Mouse (Mus musculus): Measurements from ENCODE around the gene Slc5a2.

DNA sequence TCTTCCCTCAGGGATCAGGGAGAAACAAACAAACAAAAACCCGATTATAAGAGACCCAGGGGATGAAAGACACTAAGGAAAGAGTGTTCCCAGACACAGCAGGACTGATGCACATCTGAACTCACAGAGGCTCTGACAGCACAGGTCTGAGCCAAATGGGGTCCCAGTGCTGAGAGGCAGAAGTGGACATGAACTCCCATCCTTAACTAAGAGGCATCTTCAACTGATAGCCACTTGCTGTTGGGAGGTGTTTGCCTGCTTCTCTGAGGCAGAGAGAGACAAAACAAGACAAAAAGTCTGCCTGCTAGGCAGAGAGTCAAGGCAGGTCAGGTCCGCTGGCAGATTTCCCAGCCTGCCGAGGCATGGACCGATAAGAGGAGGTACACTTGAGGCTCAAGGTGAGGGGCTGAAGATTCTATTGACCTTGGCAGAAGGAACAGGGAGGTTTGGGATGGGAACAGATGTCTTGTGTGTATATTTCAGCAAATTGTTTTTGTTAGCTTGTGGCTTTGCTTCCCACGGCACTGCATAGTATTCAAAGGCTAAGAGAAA, 8.6 kb upstream of the Slc5a2 start:
- TF ChIP-seq CTCF (IDR thresholded peaks at IDR 0.05; ENCODE audit: borderline replicate concordance, insufficient read depth, low read depth, low read length): no peak
- no peak for TF ChIP-seq POLR2A (IDR thresholded peaks at IDR 0.05; ENCODE audit: borderline replicate concordance, insufficient read depth, low read length)

All from cerebellum, adult 2 months (tissue).